Mouse (Mus musculus) limb, embryonic 15.5 days (tissue): ENCODE results near the gene Armc6. TPM values are rescaled to one million over a fixed set of nuclear protein-coding genes. Genes with fewer than 3 reads are reported as not detected.
A peak's percentile ranks its signal among the peaks of the same experiment; 100 is the strongest.
"Not testable (repeated sequence)": the region's sequence is repeated elsewhere in the genome, so short reads cannot be mapped to it uniquely, and the experiment has no call there.

Source experiments
- ATAC-seq: fragments of 200-750 bp; cut with Nextera tagmentation; 2 replicates; pipeline ENCODE4 v1.8.0; 2017; ENCODE audit warnings: low read depth, moderate TSS enrichment; ENCODE audit not compliant: insufficient number of reproducible peaks, low FRiP score, low TSS enrichment
- H3K27ac ChIP-seq: fragments of 300-500 bp; sonication (generic); 2 replicates; pipeline ENCODE4 v1.5.1; 2015; ENCODE audit warnings: moderate library complexity, mild to moderate bottlenecking, inconsistent platforms
- H3K27me3 ChIP-seq: fragments of 300-500 bp; sonication (generic); 2 replicates; pipeline ENCODE4 v1.6.1; 2015; ENCODE audit warnings: inconsistent platforms
- H3K36me3 ChIP-seq: fragments of 300-500 bp; sonication (generic); 2 replicates; pipeline ENCODE4 v1.6.1; 2015; ENCODE audit warnings: inconsistent platforms
- H3K4me1 ChIP-seq: fragments of 300-500 bp; sonication (generic); 2 replicates; pipeline ENCODE4 v1.6.1; 2015; ENCODE audit warnings: inconsistent platforms
- H3K4me2 ChIP-seq: fragments of 300-500 bp; sonication (generic); 2 replicates; pipeline ENCODE4 v1.6.1; 2015; ENCODE audit warnings: mild to moderate bottlenecking, inconsistent platforms
- H3K4me3 ChIP-seq: fragments of 300-500 bp; sonication (generic); 2 replicates; pipeline ENCODE4 v1.5.1; 2015; ENCODE audit warnings: mild to moderate bottlenecking, inconsistent platforms
- H3K9ac ChIP-seq: fragments of 300-500 bp; sonication (generic); 2 replicates; pipeline ENCODE4 v1.6.1; 2015; ENCODE audit warnings: inconsistent platforms
- H3K9me3 ChIP-seq: fragments of 300-500 bp; sonication (generic); 2 replicates; pipeline ENCODE4 v1.6.1; 2016; ENCODE audit warnings: inconsistent platforms
- WGBS: fragments of 180-500 bp; shearing (Covaris S2); methylation state at CpG from one replicate; pipeline ENCODE4 v1.1.7; 2015; 5-methylcytosine and 5-hydroxymethylcytosine counted together
- polyA plus RNA-seq: library from polyadenylated mRNA; unstranded; fragments of >200 nt; fragmentation: Nextera tagmentation; extraction: Ambion mirVana; gene quantifications from 2 replicates; pipeline ENCODE4 v1.2.1, GENCODE M21; 2015

The Armc6 gene
- polyA plus RNA-seq, 1 experiment from 2014 or later, result 32.7 TPM

DNA sequence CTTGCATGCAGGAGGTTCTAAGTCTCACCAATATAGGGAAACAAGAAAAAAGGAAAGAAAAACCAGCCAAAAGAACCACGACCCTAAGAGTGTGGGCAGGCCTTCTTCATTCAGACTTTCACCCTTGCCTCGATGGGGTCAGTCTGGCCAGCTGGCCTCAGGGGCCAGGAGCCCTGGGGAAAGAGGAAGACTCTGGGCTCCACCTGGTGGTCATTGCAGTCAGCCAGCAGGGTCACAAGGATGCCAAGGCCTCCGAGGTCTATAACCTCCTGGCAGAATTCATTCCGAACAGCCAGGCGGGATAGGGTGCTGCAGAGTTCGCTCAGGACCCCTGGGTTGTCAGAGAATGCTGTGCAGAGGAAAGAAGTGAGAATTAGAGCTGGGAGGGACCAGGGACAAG lies 10.9 kb downstream of the Armc6 start:
- Histone ChIP-seq H3K36me3 (peaks cover 53% of the 10 kb centered on the region), H3K4me2 (no peak overlapping the region), H3K27me3 (no peaks in the 10 kb centered on the region), H3K4me1 (peaks cover 5% of the 10 kb centered on the region; the same call in 1 of the 2 replicates), H3K4me3 (no peak overlapping the region), H3K9ac (no peak overlapping the region), H3K27ac (no peak overlapping the region), H3K9me3 (no peaks in the 10 kb centered on the region)
- no peak for ATAC-seq
- WGBS, result 44% methylated on average over 6 of the region's 6 CpGs

GRCm38 (mm10) chr8:70222041-70222440 lies 12.2 kb downstream of the Armc6 start:
- no peak for ATAC-seq
- H3K27ac ChIP-seq, result no peak overlapping the region
- H3K36me3 ChIP-seq, result peaks cover 47% of the 10 kb centered on the region
- H3K9ac ChIP-seq, result no peak overlapping the region
- H3K27me3 ChIP-seq, result no peaks in the 10 kb centered on the region
- H3K4me1 ChIP-seq, result peaks cover 5% of the 10 kb centered on the region; the same call in 1 of the 2 replicates
- H3K9me3 ChIP-seq, result no peaks in the 10 kb centered on the region
- no peak overlapping the region for H3K4me2 ChIP-seq
- no peak overlapping the region for H3K4me3 ChIP-seq
- 91% methylated on average over 12 of the region's 12 CpGs for WGBS

GRCm38 (mm10) chr8:70220911-70221310 lies 13.4 kb downstream of the Armc6 start:
- H3K27me3 ChIP-seq, result no peaks in the 10 kb centered on the region
- no peaks in the 10 kb centered on the region for H3K9me3 ChIP-seq
- no peak overlapping the region for H3K4me3 ChIP-seq
- ATAC-seq, result no peak
- H3K36me3 ChIP-seq, result peaks cover 47% of the 10 kb centered on the region
- WGBS, result 91% methylated on average over 3 of the region's 3 CpGs
- H3K27ac ChIP-seq, result no peak overlapping the region
- H3K4me1 ChIP-seq, result peaks cover 5% of the 10 kb centered on the region; the same call in 1 of the 2 replicates
- no peak overlapping the region for H3K9ac ChIP-seq
- H3K4me2 ChIP-seq, result no peak overlapping the region

DNA sequence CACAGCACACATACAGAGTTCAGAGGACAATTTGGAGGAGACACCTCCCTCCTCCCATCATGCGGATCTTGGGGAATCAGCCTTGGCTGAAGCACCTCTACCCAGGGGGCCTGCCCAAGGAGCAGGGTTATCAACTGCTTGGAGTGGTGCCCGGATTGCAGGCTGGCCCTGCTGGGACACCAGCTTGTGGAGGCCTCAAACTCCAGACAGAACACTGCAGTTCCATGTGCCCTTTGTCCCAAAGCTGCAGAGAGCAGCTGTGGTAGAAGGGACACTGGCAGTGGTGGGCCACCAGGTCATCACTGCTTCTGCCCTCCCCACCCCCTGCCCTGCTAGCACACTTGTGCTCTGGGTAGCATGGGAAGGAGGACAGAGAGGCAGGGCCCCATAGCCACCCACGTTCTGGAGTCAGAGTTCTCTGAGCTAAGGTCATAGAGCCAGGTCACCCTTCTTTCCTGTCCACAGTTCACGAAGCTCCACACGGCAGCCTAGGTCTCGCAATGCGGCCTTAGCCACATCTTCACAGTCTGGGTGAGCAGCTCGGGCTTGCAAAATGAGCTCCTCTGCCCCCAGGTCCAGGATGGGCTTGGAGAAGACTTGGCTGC lies 13.9 kb downstream of the Armc6 start:
- no peak overlapping the region for H3K4me2 ChIP-seq

DNA sequence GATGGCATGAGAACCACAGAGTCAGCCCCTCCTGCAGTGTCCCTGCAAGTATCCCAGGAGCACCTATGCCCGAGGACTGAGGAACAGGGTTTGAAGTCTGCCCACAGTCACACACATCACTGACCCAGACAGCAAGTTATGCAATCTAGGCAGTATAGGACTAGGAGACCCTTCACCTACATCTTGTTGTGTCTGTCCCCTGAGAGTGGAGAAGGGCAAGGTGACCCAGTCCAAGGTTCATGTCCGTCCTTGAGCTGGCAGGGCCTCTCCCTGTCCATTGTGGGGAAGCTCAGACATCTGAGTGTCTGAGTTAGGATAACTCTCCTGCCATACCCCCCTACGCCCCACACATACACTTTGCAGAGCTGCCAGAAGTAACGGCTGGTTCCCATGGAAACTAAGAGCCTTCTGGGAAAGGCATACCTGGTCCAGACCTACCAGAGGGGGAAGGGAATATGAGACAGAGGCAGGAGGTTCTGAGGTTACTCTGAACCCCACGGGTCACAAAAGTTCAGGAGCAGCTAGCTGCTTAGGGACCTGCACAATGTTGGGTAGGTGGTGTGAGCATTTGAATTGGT lies 15.1 kb downstream of the Armc6 start:
- no peak overlapping the region for H3K4me3 ChIP-seq
- WGBS, result 45% methylated on average over 5 of the region's 5 CpGs
- ATAC-seq, result no peak
- H3K36me3 ChIP-seq, result peaks cover 30% of the 10 kb centered on the region
- no peak overlapping the region for H3K27ac ChIP-seq
- no peaks in the 10 kb centered on the region for H3K9me3 ChIP-seq
- H3K27me3 ChIP-seq, result no peaks in the 10 kb centered on the region
- H3K9ac ChIP-seq, result no peak overlapping the region
- H3K4me1 ChIP-seq, result peaks cover 5% of the 10 kb centered on the region; the same call in 1 of the 2 replicates
- H3K4me2 ChIP-seq, result no peak overlapping the region

More for the DNA sequence above, 13.9 kb downstream of the Armc6 start:
- Histone ChIP-seq H3K27me3 (no peaks in the 10 kb centered on the region), H3K4me1 (peaks cover 5% of the 10 kb centered on the region; the same call in 1 of the 2 replicates), H3K9me3 (no peaks in the 10 kb centered on the region), H3K36me3 (peaks cover 42% of the 10 kb centered on the region), H3K9ac (no peak overlapping the region), H3K4me3 (no peak overlapping the region), H3K27ac (no peak overlapping the region)
- WGBS, result 75% methylated on average over 8 of the region's 8 CpGs
- ATAC-seq, result no peak

GRCm38 (mm10) chr8:70217441-70217840 lies 16.8 kb downstream of the Armc6 start:
- peaks cover 13% of the 10 kb centered on the region for H3K36me3 ChIP-seq
- no peaks in the 10 kb centered on the region for H3K9me3 ChIP-seq
- H3K27me3 ChIP-seq, result no peaks in the 10 kb centered on the region
- no peak overlapping the region for H3K27ac ChIP-seq
- H3K4me1 ChIP-seq, result peaks cover 10% of the 10 kb centered on the region; the same call in 1 of the 2 replicates
- no peak for ATAC-seq
- no peak overlapping the region for H3K9ac ChIP-seq
- no peak overlapping the region for H3K4me2 ChIP-seq
- no peak overlapping the region for H3K4me3 ChIP-seq

GRCm38 (mm10) chr8:70216566-70216965 lies 17.7 kb downstream of the Armc6 start:
- ATAC-seq, result no peak
- no peak overlapping the region for H3K4me2 ChIP-seq
- no peaks in the 10 kb centered on the region for H3K9me3 ChIP-seq
- H3K9ac ChIP-seq, result no peak overlapping the region
- WGBS, result 53% methylated on average over 1 of the region's 1 CpGs
- H3K36me3 ChIP-seq, result peaks cover 5% of the 10 kb centered on the region; the same call in 1 of the 2 replicates
- no peak overlapping the region for H3K27ac ChIP-seq
- peaks cover 13% of the 10 kb centered on the region; the same call in 1 of the 2 replicates for H3K4me1 ChIP-seq
- no peak overlapping the region for H3K4me3 ChIP-seq
- H3K27me3 ChIP-seq, result no peaks in the 10 kb centered on the region

GRCm38 (mm10) chr8:70216161-70216560 lies 18.1 kb downstream of the Armc6 start:
- not testable (repeated sequence) for H3K9ac ChIP-seq, H3K4me3 ChIP-seq, H3K27me3 ChIP-seq, H3K36me3 ChIP-seq, H3K9me3 ChIP-seq, ATAC-seq, H3K4me2 ChIP-seq, H3K27ac ChIP-seq
- H3K4me1 ChIP-seq, result peaks cover 15% of the 10 kb centered on the region; the same call in 1 of the 2 replicates
- WGBS, result 60% methylated on average over 3 of the region's 3 CpGs

DNA sequence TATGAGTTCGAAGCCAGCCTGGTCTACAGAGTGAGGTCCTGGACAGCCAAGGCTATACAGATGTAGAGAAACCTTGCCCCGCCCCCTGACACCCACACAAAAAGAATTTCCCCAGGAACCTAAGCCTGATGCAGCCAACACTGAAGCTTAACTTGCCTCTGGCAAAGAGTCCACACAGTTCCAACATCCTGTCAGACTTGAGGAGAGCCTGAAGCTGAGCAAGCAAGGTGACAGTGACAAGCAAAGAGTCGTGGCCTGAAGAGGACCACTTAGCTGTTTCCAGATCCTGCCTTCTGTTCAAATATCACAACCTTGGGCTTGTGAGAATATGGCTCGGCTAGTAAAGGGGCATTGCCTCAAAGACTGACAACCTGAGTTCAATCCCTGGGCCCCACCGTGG lies 19.2 kb downstream of the Armc6 start:
- peaks cover 22% of the 10 kb centered on the region for H3K4me1 ChIP-seq
- WGBS, result 76% methylated on average over 5 of the region's 5 CpGs
- H3K27me3 ChIP-seq, result no peaks in the 10 kb centered on the region
- no peak overlapping the region for H3K4me3 ChIP-seq
- no peak overlapping the region for H3K4me2 ChIP-seq
- H3K9me3 ChIP-seq, result no peaks in the 10 kb centered on the region
- no peak overlapping the region for H3K27ac ChIP-seq
- ATAC-seq, result no peak
- H3K36me3 ChIP-seq, result no peaks in the 10 kb centered on the region
- no peak overlapping the region for H3K9ac ChIP-seq

DNA sequence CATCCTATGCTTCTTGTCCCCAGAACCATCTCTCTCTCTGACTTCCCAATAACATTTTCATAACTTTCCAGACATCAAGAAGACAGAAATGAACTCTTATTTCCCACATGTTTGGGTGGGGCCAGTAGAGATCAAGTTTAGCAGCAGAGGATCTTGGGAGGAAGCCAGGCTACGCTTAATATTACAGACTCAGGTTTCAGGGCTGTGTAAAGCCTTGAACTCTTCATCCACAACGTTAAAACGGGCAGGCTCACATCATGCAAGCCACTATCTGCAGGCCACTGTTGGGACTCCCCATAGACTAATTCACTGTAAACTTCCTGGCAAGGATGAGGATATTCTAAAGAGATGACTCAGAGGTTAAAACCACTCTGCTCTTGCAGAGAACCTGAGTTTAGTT lies 19.9 kb downstream of the Armc6 start:
- no peak overlapping the region for H3K27ac ChIP-seq
- H3K9ac ChIP-seq, result no peak overlapping the region
- no peaks in the 10 kb centered on the region for H3K9me3 ChIP-seq
- no peaks in the 10 kb centered on the region for H3K27me3 ChIP-seq
- ATAC-seq, result no peak
- H3K4me2 ChIP-seq, result no peak overlapping the region
- no peaks in the 10 kb centered on the region for H3K36me3 ChIP-seq
- H3K4me1 ChIP-seq, result peaks cover 20% of the 10 kb centered on the region
- 59% methylated on average over 3 of the region's 3 CpGs for WGBS
- no peak overlapping the region for H3K4me3 ChIP-seq

DNA sequence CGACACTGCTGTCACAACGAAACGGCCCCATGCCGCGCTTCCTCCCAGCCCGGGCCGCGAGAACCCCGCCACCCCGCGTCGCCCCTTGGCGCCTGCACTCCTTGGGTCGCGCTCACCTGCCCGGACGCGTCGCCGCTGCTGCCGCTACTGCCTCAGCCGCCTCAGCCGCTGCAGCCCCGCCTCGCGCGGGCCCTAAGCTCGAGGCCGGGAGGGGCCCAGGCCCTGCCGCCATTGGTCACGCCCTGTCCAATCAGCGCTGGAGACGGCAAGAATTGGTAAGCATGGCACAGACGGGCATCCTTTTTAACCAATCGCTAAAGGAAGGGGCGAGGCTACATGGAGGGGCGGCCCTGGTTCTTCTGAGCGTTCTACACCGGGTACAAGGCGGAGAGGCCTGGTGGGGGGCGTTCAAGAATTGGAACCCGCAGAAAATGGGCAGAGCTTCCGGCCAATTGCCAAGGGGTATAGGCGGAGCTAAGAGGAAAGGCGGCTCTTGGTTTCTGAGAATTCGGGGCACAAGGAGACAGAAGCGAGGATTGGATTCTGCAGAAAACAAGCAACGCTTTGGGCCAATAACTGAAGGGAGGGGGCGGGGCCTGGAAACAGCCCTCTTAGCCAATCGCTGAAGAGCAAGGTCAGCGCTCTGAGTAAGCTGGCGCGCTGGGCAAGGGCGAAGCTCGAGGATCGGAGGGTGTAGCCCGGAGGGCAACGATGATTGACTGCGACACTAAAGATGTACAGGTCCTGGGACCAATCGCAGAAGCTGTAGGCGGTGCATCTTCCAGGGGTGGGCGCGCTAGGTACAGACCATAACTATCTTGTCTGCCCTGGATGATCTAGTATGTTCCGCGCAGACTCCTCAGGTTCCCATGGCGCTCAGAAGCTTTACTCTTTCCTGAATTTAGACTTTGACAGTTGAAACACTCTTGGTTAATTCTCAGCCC lies 21.9 kb downstream of the Armc6 start, which contains the start of gene Slc25a42:
Gene Slc25a42, minus strand, starts transcription at position 194 of the 944 bp plus-strand sequence.
- H3K27ac ChIP-seq, result peak within 1 kb of the TSS; percentile 75
- peak within 1 kb of the TSS; percentile 66 for H3K9ac ChIP-seq
- H3K4me2 ChIP-seq, result peak within 1 kb of the TSS; percentile 93
- WGBS, result under 1% methylated on average over 66 of the region's 66 CpGs
- no peaks in the 10 kb centered on the region for H3K36me3 ChIP-seq
- peak within 1 kb of the TSS; percentile 74 for H3K4me3 ChIP-seq
- peak; percentile 99 for ATAC-seq
- H3K4me1 ChIP-seq, result peaks cover 20% of the 10 kb centered on the region
- H3K27me3 ChIP-seq, result no peaks in the 10 kb centered on the region
- no peaks in the 10 kb centered on the region for H3K9me3 ChIP-seq

DNA sequence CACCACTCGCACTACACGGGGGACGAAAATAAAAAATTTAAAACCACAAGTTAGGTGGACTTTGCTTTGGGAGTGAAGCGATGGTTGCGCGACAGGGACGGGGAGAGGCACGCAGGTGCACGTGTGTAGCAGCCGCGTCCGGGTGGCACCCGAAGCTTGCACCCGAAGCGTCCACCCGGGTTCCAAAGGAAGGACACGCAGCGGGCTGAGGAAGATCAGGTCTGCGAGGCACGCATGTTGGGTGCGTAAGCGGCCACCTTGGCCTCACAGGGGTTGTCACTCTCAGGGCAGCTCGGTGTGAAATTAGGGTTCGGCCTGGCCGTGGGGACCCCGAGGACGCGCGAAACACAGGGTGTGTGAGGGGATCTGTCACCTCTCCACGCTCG lies 22.5 kb downstream of the Armc6 start:
- Histone ChIP-seq H3K4me3 (peak overlapping the region; percentile 74), H3K27me3 (no peaks in the 10 kb centered on the region), H3K36me3 (no peaks in the 10 kb centered on the region), H3K9me3 (no peaks in the 10 kb centered on the region), H3K4me1 (peaks cover 20% of the 10 kb centered on the region), H3K27ac (peak overlapping the region; percentile 38; the same call in 1 of the 2 replicates), H3K9ac (peak overlapping the region; percentile 66), H3K4me2 (peak overlapping the region; percentile 93)
- ATAC-seq, result no peak
- 3% methylated on average over 31 of the region's 31 CpGs for WGBS
